Mouse (Mus musculus) layer of hippocampus, adult 11-12 months (tissue): ENCODE data around the gene Gm20388.

ENCODE experiments used
- DNase-seq: peaks from one replicate; pipeline ENCODE4 v3.0.0; 2022; ENCODE audit warnings: low spot score

The Gm20388 gene

DNA sequence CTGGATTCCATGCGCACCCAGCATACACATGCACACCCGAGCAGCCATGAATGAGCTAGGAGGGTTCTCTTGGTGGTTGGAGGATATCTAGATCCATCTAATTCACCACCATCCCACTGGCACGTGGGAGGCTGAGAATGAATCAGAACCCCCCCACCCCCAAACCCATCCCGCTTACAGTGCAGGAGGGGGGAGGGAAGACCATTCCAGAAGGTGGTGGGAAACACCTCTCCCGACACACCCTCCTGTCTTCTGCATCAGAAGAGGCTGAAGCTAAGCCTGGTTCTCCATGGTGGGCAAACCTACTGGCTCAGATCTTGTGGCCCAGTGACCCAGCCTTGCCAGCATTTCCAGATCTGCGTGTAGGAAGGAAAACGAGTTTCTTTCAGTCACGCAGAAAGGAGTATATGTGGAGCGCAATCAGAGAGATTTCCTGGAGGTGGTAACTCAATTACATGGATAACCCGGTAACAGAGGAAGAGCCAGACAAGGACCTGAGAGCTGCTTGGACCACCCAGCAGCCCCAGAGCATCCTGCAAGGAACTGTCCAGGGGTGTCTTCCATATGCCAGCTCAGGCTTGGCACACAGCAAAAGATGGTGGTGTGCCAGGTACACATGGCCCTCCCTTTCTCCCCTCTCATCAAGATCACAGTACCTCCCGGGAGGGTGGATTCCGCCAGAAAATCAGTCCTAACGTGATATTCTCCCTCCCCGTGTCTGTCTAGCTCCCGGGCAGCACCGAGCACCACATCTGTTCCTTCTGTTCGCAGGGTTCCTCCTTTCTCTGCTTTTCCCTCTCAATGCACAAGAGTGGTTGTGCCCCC is 2765.2 kb downstream of the Gm20388 start:
- DNase-seq = no peak

- peak; percentile 82 for DNase-seq
These were observed 2766.2 kb downstream of the Gm20388 start for GRCm38 (mm10) chr8:122676621-122677480.

DNA sequence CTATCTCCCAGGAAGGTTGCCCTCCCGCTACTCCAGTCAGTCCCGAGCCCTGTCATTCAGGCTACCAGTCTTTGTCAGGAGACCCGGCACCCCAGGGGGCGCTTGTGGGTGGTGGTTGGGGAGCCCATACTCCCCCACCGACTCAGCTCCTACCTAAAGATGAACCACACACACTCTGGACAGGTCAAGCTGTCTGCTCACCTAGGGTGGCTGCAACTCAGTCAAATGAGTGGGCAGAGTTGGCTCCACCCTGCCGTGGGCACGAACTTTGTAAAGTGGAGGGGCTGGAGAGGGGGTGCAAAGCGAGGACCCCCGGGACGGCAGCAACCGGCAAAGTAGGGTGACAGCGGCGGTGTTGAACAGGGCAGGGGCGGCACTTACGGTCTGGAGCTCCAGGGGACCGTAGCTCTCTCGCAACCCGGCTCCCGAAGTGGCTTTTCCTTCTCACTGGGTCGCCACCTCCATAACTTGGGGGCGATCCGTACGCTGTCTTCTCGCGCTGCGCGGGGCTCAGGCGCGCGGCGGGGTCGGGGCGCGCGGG is 2766.9 kb downstream of the Gm20388 start:
- no peak for DNase-seq

DNA sequence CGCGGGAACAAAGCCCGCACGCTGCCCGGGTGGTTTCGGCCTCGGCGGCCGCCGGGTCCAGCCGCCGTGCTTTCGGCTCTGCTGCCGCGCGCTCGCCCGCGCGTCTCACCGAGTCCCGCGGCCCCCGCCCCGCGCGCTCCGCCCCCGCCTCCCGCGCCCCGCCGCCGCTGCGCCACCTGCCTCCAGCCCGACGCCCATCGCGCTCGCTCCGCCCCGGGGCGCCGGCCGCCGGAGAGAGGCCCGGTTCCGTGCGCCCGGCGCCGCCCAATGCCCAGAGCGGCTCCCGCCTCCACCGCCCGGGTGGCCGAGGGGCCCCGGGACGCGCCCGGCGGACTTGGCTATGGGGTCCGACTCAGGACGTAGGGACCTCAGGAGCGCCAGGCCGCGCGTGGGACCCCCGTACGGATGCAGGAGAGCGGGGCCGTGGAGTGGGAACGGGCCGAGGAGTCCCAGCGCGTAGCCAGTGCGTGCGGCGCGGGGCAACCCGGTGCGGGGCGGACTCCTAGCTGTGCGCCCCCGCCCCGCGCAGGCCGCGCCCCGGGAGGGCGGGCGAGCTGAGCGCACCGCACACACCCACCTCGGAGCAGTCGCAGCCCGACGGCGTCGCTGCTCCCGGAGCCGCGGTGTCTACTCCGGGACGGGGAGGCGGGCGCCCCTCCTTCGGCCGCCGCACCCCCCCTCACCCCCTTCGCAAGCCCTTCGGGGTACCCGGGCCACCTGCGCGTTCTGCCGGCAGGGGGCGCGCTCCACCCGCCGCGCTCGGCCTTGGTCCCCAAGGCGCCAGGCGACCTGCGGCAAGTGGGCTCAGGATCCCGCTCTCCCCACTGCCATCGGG is 2767.6 kb downstream of the Gm20388 start:
- peak; percentile 77 for DNase-seq

DNA sequence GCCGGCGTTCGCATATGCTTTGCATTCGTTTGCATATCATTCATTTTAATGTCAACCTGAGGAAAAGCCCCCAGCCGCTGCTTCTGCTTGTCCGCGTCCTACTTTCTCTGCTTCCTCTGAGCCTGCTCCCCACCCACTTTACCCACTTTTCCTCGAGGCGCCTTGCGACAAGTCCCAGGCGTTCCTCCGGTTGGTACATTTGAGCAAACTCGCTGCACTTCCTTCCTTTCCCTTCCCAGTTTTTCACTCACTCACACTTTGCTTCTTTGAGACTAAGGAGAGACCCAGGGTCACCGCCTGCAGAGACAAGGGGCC is 2768.2 kb downstream of the Gm20388 start:
- DNase-seq = no peak

- DNase-seq = no peak
These were observed 2768.8 kb downstream of the Gm20388 start for GRCm38 (mm10) chr8:122679325-122679920.

DNA sequence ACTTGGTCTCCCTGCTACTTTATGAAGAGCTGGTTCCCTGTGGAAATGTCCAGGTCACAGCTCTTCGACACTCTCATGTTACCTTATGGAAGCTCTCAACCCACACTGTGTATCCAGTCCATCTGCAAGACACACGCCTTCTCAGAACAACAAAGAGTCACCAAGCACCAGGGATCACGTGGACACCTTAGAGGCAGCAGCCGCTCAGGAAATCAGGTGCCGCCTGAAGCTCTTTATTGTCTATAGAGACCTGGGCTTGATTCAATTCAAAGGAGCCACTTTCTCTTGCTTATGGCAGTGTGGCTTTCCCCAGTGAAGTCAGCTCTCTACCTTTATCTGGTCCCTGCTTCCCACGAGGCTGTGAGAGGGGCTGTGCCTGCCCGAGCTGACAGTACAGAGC is 2769.5 kb downstream of the Gm20388 start:
- DNase-seq = no peak

DNA sequence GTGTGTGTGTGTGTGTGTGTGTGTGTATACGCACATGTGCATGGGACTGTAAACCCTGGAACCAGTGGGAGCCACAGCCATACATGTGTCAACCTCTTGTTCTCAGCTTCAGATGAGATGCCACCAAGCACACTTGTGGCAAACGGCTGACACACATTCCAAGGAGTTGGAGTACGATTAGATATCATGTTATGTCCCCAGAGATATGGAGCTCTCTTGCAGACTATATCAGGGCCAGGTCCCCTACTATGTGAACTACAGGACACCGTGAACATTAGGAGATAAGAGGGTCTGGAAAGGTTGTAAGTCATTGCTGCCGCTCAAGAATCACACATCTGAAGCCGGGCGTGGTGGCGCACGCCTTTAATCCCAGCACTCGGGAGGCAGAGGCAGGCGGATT is 2772.2 kb downstream of the Gm20388 start:
- DNase-seq = no peak

DNA sequence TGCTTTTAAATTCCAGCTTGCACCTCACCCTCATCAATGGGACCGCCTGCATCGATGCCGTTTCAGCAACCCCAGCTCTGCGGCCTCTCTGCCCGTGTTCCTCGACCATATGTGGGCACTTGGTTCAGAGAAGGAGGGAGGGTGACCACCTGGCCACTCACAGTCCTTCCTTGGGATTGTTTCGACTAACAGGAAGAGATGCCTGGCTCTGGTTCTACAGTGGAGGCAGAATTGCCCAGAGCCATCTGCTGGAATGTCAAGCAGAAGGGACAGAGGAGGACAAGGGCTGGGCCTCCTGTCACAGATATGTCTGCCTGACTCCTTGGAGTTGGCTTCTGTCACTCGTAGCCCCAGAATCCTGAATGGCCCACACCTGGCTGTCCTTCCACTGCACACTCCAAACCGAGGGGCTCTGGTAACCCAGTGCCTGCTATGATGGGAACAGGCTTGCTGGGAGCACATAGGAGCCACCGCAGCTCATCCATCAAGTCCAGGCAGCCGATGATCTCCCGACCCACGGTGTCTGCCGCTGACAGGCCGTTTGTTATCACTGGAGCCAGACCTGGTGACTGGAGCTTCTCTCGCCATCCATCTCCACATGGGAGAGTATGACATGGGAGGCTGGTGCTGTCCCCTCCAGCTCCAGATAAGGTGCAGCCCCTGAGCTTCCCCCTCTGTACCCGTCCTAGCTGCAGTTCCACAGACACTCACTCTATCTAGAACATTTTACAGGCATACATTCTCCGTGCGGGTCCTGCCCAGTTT is 2774.6 kb downstream of the Gm20388 start:
- DNase-seq = no peak

DNA sequence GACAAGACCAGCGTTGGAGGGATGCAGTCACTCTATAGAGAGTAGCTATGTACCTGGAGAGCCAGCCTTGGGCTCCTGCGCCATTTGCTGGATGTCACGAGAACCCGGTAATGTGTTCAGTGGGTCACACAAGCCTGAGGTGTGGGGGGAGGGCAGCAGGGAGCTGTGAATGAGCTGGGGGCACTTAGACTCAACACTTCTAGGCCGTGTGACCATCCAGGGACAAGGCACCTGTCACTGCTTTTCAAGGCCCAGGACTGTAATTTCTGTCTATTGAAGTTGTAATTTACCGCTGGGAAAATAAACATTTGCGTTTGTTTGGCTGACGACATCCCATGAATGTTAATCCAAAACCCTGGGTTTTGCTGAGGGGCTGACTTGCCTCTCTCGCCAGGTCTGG is 2776.2 kb downstream of the Gm20388 start:
- no peak for DNase-seq

GRCm38 (mm10) chr8:122689315-122689714 is 2778.7 kb downstream of the Gm20388 start:
- DNase-seq = no peak

GRCm38 (mm10) chr8:122691018-122691417 is 2780.4 kb downstream of the Gm20388 start:
- DNase-seq = no peak

DNA sequence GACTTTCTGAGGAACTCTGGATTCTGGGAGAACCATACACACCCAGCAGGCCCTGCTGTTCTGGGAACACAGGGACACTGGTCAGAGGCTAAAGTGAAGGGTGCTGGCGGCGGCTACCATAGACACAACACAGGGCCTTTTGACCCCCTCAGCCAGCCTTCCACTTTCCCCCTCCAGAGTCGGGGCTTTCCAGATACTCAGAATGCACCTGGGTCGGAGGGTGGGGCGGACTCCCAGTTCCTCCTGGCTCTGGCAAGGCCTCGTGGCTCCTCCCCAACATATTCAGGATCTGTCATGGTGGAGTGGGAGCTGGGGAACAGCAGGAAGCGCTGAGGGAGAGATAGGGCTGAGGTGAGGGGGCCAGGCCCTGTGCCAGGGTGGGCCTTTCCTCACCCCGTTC is 2781.5 kb downstream of the Gm20388 start:
- DNase-seq = no peak

GRCm38 (mm10) chr8:122695438-122696042 is 2784.9 kb downstream of the Gm20388 start:
- DNase-seq = no peak

DNA sequence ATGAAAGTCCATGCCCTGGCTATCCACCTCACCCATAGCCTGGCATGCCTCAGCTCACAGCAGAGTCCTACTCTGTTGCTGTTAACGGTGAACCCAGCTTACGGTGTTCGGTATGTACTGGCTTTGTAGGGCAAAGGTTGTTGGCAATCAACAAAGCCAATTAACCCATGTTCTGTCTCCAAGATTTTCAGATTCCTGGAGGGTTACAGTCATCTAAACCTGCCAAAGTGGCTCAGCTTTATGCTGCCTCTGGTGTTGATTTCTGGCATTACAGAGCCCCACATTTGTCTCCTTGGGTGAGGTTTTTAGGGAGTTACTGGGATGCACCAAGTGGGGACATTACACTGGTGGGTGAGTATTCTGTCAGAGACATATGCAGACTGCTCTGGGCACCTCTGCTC is 2786.5 kb downstream of the Gm20388 start:
- peak; percentile 47 for DNase-seq

- no peak for DNase-seq
These were observed 2786.9 kb downstream of the Gm20388 start for GRCm38 (mm10) chr8:122697586-122697985.

- DNase-seq = no peak
These were observed 2787.7 kb downstream of the Gm20388 start for GRCm38 (mm10) chr8:122698254-122698768.

DNA sequence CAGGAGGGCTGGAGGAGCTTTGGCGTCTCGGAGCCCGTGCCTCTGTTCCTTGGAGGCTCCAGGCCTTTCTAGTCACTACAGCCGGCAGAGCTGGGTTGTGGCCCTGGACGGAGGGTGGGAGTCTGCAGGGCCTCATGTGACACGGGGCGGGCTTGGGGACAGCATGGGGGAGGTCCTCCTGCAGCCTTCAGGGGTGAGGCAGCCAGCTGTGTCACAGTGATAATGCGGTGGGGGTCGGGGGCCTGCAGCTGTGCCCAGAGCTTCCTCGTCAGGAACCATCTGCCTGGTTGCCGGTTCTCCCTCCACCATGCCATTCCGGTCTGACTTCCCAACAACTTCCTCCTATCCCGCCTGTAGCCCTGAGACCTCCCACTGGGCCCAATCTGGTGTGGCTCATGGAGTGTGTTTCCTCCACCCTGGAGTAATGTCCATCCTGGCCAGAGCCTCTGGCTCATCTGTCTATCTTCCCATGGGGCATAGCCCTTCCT is 2788.4 kb downstream of the Gm20388 start, which contains the start of gene Cbfa2t3:
Gene Cbfa2t3 (minus strand): TSS at position 105 of the 488 bp plus-strand sequence.
- DNase-seq = no peak

GRCm38 (mm10) chr8:122700628-122701027 is 2790.0 kb downstream of the Gm20388 start:
- no peak for DNase-seq
